Mouse (Mus musculus) monocyte, adult 5-6 weeks (primary cell): ENCODE measurements around the gene Ddx54. TPM values are rescaled to one million over a fixed set of nuclear protein-coding genes. Genes with fewer than 3 reads are reported as not detected.

Experiments used
- ATAC-seq: fragments of 153-309, 156-312 bp; replicated peaks from 2 replicates; pipeline ENCODE4 v1.8.0; 2017; ENCODE audit warnings: mild to moderate bottlenecking; ENCODE audit not compliant: low TSS enrichment, insufficient number of reproducible peaks, severe bottlenecking, poor library complexity, low FRiP score
- total RNA-seq: library from RNA; stranded (forward); fragments of 200-1000, 200-491, 200-594 nt; gene quantifications from 3 replicates; pipeline ENCODE4 v1.2.3, GENCODE M21; 2017

The Ddx54 gene
- total RNA-seq, 1 experiment from 2014 or later, result 55.9 TPM

GRCm38 (mm10) chr5:120631128-120631527, 18.6 kb downstream of the Ddx54 start:
- ATAC-seq, result no peak

DNA sequence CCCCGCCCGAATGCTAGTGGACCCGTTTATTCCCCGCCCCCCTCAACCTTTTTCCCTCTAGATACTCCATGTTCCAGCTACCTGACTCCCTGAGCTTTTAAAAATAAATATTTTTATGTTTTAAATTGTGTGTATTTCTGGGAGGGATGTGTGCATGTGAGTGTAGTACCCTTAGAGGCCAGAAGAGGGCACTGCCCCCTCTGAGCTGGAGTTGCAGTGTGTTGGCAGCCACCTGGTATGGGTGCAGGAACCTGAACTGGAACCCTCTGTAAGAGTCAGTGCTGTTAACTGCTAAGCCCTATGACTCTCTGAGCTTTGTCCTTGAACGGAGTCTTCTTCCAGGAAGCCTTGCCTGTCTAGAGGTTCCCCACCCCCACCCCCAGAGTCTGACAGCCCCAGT, 19.4 kb downstream of the Ddx54 start:
- no peak for ATAC-seq

DNA sequence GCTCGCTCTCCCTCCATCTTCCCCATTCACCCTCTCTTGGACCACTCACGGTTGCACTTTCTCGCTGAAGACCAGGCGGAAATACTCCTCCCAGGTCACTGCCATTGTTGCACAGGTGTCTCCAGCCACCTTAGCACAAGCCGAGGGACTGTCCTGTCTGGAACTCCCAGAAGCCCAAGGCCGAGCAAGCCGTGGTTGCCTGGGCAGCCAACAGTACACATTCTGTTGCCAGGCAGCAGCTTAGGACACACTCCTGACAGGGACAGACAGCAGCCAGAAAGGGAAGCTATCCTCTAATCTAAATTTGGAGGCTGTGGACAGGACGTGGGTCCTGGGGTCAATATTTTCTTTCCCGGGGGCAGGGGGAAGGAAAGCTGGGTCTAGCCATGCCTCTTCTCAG, 21.6 kb downstream of the Ddx54 start, which contains the start of gene Cfap73:
Gene Cfap73 (minus strand): TSS at position 105 of the 400 bp plus-strand sequence.
- ATAC-seq, result no peak

DNA sequence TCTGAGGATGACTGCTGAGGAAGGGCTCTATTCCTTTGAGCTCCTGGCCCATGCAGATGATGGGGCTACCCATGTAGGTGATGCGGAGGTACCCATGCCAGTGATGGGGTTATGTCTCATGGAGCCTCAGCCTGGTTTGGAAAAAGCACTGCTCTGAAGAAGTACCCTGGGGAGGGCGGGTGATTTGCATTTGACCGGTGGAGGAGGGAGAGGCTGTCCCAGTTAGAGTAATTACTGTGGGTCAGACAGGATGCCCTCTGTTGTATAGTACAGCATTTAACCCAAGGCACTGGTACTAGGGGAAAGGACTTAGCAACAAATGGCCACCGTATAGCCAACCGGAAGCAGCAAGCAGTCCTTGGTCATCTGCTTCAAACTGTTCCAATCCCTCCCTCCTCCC, 22.3 kb downstream of the Ddx54 start:
- no peak for ATAC-seq

GRCm38 (mm10) chr5:120635633-120636032, 23.1 kb downstream of the Ddx54 start:
- ATAC-seq, result no peak

DNA sequence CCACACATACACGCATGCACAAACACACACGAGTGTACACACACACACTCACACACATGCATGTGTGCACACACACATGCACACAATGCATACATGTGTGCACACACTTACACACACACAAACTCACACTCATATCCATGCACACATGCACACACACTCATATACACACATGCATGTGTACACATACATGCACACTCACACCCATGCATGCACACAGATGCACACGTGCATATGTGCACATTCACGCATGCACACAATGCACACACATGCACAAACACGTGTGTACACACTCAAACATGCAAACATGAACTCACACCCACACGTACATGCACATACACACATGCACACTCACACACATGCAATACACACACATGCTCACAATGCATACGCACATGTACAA, 27.6 kb downstream of the Ddx54 start:
- no peak for ATAC-seq

DNA sequence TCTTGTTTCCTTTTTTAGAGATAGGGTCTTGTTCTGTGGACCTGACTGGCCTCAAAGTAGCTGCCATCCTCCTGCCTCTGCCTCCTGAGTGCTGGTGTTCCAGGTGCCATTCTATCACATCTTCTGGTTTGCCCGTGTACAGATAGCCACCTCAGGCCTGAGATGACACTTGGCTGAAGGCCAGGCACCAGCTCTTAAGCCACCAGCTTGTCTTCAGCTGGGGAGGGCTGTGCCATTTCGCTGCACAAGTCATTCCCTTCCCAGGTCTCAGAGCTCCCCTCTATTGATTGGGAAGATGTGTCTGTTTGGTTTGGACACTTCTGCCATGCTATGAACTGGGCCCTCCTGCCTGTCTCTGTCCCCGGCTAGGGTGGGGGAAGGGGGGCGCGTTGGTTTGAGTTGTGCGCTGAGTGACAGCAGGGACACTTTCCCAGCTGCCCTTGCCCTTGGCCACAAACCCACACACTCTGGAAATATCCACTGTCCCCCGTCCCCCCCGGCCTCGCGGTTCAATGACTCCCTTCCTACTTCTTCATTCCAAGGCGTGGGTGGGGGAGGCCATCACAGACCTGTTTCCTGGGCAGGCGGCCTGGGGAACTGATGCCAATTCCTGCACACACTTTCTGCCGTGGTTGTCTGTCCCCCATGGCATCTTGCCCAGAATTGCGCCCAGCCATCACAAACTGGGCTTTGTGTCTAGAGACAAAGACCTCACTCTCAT, 31.0 kb downstream of the Ddx54 start:
- ATAC-seq, result no peak

DNA sequence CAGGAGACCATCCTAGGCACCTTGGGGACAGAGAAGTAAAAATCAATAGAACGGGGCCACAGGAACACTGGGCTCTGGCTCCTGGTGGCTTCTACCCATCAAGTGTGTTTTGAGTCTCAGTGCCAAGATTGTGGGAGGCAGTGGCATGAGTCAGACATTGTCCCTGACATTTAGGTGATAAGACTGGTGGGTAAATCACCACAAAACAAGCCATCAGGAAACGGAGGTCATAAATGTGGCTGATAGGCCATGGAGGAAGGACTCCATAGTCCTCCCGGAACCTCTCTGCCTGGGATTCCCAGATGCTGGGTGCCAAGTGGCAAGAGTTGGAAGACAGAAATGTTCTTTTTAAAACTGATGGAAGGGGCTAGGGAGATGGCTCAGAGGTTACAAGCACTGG, 31.7 kb downstream of the Ddx54 start:
- no peak for ATAC-seq

- no peak for ATAC-seq
Observed at GRCm38 (mm10) chr5:120645851-120646250, 33.3 kb downstream of the Ddx54 start.

- no peak for ATAC-seq
Observed at GRCm38 (mm10) chr5:120647361-120647760, 34.8 kb downstream of the Ddx54 start.

DNA sequence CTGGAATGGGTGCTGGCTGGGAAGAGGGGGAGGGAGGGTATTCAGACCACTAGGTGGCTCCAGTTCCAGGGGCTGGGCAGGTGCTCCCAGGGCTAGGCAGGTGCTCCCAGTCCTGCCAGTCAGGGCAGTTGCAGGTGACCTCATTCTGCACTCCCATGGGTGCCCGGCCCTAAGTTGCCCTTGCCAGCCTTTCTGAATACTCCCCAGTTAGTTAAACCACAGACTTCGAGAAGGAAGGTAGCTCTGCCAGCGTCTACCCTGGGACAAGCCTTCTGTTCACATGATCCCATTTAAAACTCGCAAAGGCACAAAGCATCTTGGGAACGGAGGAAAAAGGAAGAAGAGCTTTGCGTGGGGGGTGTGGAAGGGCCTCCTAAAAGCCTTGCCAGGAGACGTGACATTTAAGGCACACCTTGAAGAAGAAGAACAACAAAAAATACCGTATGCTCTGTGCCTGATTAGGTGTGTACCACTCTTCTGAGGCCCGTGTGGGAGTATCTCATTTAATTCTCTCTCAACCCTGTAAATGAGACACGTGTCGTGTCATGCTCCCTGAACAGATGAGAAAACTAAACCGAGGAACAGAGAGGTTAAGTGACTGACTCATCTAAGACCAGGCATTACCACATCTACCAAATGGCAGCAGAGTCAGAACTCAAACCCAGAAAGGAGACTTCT, 35.4 kb downstream of the Ddx54 start:
- no peak for ATAC-seq

- peak; percentile 42 for ATAC-seq
Observed at GRCm38 (mm10) chr5:120648569-120649373, 36.2 kb downstream of the Ddx54 start, which contains the start of gene Rasal1. Rasal1 (plus strand) TSS chr5:120648812.

GRCm38 (mm10) chr5:120649374-120649933, 36.9 kb downstream of the Ddx54 start:
- no peak for ATAC-seq

GRCm38 (mm10) chr5:120649938-120650337, 37.4 kb downstream of the Ddx54 start:
- ATAC-seq, result no peak

DNA sequence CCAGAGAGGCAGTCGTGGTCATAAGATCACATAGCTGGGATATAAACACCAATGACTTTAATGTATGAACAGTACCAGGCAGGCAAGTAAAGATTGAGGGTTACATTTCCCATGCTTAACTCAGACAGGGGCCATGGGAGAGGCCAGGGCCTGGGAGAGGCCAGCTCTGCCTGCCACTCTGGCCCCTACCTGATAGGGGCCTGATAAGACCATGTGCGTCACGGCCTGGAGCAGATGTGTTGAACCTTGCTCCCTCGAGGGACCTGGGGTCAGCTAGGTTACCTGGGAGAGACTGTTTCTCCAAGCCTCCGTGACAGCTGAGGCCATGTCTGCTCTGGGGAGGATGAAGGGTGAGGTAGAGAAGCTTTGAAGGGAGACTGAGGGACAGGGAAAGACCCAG, 38.7 kb downstream of the Ddx54 start:
- ATAC-seq, result no peak

DNA sequence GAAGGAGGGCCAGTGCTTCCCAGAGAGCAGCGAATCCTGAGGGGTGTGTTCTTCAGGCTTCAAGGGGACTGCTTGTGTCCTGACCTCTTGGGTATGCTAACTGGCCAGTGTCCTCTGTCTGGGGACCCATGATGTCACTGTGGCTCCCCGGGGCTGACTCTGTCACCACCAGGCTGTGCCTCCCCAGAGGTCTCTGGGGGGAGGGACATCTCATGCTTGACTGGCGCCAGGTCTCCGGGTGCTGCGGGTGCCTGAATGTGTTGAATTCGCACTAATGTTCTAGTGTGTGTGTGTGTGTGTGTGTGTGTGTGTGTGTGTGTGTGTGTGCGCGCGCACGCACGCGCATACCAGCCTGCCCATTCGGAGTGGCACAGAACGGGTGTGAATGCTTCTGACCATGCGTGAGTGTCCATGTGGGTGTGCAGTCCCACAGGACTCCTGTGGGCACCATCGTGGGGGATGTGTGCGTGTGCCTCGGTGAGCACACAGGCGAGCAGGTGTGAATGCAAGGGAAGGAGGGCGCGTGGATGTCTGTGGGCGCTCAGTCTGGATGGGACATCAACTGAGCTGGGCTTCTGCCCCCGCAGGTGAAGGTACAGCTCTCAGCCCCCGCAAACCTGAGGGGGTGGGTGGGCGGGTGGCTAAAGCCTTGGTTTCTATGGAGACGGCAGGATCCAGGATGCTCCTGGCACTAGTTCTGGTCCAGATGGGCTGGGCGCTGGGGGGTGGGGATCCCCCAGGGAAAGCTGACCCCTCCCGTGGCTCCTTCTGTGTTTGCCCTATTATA, 40.6 kb downstream of the Ddx54 start:
- ATAC-seq, result no peak

- no peak for ATAC-seq
Observed at GRCm38 (mm10) chr5:120653873-120654272, 41.3 kb downstream of the Ddx54 start.

DNA sequence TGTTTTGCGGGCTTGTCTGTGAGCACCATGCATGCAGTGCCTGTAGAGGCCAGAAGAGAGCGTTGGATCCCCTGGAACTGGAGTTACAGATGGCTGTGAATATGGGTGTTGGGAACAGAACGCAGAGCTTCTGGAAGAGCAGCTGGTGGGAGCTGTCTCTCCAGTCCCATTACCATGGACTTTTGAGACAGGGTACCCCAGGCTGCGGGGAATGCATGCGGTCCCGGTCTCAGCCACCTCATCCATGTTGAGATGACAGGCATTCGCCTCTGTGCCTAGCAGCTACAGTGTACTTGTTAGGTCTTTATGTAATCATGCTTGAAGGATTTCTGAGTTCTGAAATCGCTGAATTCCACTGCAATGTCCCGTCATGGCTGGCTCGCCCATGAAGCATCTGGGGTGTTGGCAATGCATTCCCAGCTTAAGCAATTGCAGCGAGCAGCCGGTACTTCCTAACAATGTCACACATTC, 43.8 kb downstream of the Ddx54 start:
- ATAC-seq, result no peak
